Mouse (Mus musculus): ENCODE results near the gene Kremen1.

Kremen1 gene

DNA sequence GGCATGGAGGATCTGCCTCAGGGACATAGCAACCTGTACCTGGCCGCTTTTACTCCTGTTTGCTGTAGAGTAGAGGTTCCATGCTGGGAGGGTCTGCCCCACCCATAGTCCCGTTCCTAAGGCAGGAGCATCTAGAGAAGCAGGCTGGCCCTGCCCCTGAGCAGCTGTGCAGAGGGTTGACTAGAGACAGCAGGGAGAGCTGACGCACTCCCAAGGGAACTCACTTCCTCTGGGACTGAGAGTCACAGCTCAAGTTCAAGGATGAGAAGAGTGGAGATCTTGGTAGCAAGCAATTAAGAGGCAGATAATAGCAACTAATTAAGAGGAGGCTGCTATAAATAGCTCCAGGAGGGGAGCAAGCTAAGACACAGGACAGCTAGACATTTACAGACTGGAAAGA, 88.5 kb downstream of the Kremen1 start:
- WGBS: 61% methylated on average over 3 of the region's 3 CpGs

DNA sequence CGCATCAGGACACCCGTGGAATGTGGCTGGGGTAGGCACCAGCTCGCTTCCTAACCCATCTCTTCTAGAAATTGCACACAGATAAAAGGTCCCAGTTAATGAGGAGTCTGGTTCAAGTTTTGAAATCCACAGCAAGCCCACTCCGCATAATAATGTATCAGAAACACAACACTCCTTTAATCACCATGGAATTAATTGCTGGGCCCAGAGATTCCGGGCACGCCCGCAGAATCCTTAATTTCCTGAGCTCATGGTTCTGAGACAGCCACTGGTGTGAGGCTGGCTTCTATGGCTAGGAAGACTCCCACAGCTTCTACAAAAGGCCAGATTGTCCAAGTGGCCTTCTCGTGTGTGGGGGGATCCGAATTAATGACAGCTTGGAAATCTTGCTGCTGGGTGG, 94.0 kb downstream of the Kremen1 start:
- 67% methylated on average over 9 of the region's 9 CpGs for WGBS

DNA sequence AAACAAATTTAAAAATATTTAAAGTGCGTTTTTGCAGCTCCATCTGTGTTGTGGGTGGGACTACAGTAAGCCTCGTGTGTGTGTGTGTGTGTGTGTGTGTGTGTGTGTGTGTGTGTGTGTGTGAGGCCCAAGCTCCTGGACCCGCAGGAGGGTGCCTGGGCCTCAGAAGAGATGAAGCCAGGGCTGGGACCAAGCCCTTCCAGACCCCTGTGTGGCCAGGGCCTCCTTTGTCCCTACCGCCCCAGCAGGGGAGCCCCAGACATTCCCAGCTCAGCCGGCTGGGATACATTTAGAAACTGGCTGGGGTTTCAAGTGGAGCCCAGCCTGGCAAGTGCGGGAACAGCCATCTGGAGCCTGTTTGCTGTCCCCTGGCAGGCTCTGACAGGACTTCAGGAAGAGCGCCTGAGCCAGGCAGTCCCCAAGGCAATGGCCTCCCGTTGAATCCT, 95.9 kb downstream of the Kremen1 start:
- 20% methylated on average over 8 of the region's 8 CpGs for WGBS

DNA sequence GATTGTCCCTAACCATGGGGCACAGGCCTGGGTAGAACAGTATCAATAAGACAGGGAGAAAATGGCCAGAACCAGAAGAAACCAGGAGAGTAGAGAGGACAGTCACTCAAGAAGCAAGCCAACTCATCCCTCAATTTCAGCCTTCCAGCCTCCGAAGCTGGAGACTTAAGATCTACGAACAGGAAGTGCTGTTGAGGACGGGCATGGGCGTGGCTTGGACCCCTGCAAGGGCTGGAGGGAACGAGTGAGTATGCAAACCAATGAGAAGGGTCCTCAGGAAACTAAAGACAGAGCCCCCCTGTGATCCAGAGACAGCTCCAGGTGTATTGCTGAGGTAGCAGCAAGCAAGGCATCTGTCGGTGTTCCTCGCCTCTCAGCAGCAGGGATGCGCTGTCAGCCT, 97.0 kb downstream of the Kremen1 start:
- WGBS: 71% methylated on average over 8 of the region's 8 CpGs

DNA sequence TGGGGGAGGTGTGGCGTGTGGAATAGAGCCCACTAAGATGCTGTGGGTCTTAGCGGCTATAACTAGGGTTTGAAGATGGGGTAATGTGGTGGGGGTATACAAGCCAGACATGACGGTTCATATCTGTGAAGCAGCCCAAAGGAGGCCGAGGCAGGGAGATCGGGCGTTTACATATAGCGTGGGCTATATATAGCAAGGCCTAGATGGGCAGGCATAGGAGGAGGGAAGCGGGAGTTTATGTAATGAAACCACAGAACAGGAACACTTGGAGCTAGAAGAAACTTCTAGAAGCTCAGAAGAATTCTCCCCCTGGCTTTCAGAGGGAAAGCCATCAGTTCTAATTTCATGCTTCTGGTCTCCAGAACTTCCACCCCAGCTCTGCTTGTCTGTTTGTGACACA, 97.9 kb downstream of the Kremen1 start:
- 71% methylated on average over 8 of the region's 8 CpGs for WGBS

DNA sequence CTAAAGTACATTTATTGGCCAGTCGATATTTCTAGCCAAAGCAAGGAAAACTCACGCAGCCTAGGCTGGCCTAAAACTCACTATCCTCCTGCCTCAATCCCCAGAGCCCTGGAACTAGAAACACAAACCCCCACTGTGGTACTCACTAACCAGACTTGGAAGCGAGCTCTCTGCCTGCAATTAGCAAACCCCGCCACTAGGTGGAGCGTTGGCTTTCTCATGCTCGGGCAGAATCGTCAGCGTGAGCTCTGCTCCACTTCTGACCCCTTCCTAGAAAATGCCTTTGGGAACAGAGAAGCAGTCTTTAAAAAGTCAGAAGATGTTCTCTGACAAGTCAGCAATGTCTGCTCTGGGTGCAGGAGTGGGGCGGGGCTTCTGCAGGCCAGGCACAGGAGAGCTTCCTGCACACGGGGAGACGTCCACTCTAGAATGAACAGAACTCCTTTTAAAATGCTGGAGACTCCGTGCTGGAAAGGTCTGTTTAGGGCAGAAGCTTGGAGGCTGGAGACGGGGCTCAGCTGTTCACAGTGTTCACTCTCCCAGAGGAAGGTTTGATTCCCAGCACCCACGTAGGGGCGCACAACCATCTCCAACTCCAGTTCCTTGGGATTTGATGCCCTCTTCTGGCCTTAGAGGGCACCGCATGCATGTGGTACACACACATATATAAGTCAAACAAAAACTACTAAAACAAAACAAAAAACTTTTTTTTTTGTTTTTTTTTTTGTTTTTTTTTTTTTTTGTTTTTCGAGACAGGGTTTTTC, 100.5 kb downstream of the Kremen1 start:
- WGBS: 70% methylated on average over 17 of the region's 17 CpGs

DNA sequence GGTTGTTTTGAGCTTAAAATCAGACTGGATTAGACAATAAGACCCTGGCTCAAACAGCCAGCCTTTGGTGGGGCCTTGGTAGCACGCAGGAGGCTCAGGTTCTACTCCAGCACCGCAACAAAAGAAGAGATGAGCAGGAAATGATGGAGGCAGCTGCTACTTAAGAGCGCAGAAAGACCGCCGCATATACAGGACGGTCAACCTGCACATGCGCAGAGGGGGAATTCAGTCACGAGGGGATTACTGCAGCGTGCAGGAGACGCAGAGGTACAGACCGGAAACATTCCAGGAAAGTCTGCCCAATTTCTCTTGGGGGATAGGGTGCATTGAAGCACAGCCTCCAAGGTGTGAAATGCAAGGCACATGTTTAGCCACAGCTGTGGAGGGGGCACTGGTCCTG, 103.3 kb downstream of the Kremen1 start:
- WGBS: 94% methylated on average over 11 of the region's 11 CpGs

DNA sequence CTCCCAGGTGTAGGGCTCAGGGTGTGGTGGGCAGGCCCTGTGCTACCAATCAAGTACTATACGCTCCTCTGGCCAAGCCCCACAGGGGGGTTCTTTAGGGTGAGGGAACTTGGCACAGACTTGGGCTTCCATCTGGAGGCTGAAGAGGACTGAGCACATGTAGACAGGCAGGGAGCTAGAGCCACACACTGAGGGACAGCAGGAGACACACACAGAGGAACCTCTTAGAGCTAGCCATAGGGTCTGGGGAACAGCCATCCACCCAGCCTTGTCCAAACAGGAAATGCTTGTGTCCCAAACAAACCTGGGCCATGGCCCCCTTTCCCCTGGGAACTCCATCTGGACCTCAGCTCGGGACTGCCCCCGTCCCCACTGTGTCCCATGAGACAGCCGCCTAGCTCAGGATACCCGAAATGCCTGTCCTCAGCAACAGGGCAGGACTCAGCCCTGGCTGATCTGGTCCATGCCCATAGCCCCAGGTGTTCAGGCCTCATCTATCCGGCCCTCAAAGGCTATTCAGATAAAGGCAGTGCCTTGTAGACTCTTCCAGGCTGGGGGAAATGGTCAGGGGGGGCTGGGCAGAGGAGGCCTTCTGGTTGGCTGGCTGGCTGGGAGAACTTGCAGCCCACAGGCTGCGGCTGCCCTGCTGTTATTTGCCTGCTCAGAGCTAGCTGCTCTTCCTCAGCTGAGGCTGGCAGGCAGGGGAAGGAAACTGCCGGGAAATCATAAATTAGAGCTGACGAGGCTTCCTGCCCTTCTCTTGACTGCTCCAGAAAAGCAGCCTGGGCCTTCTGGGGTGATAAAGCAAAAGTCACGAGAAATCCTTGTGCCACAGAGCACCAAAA, 106.2 kb downstream of the Kremen1 start:
- WGBS: 53% methylated on average over 10 of the region's 10 CpGs

DNA sequence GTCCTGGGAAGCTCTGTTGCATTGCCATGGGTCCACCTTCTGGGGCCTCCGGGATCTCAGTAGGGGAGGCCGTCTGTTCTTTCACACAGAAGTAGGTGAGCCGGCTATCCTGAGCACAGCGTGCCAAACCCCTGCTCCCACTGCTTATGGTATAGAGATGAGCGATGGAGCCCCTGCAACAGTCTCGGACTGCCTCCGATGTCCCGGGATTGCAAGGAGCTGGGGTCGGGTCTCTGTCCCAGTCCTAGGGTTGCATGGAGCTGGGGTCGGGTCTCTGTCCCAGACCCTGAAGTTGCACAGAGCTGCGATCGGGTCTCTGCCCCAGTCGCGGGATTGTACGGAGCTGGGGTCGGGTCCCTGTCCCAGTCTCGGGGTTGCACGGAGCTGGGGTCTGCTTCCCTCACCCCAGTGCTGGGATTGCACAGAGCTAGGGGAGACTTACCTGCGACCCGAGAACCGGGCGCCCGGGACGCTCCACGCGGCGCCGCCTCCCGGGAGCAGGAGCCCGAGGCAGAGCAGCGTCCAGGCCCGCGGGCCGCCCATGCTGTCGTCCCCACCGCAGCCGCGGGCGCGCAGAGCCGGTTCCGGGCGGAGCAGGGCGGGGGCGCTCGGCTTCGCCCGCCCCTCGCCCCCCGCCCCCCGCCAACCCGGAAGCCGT, 109.5 kb downstream of the Kremen1 start, which contains the start of gene Emid1:
Emid1 (minus strand) TSS at position 578 of the 658 bp plus-strand sequence.
- 3% methylated on average over 53 of the region's 53 CpGs for WGBS

DNA sequence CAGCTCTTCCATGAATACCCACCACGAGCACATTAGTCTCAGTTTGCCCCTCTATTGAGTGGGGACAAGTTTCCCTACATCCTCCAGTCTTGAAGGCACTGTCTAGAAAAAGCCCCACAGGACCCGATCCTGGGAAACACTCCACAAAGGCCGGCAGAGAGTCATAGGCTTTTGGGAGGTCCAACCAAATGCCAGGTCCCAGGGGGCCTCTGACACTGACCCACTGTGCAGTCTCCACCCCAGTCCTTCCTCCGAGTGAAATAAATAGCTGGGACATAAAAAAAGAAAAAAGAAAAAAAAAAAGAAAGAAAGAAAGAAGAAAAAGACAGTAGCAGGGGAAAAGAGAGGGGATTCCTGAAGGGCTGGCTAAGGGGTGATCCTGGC, 110.1 kb downstream of the Kremen1 start:
- 54% methylated on average over 4 of the region's 4 CpGs for WGBS

DNA sequence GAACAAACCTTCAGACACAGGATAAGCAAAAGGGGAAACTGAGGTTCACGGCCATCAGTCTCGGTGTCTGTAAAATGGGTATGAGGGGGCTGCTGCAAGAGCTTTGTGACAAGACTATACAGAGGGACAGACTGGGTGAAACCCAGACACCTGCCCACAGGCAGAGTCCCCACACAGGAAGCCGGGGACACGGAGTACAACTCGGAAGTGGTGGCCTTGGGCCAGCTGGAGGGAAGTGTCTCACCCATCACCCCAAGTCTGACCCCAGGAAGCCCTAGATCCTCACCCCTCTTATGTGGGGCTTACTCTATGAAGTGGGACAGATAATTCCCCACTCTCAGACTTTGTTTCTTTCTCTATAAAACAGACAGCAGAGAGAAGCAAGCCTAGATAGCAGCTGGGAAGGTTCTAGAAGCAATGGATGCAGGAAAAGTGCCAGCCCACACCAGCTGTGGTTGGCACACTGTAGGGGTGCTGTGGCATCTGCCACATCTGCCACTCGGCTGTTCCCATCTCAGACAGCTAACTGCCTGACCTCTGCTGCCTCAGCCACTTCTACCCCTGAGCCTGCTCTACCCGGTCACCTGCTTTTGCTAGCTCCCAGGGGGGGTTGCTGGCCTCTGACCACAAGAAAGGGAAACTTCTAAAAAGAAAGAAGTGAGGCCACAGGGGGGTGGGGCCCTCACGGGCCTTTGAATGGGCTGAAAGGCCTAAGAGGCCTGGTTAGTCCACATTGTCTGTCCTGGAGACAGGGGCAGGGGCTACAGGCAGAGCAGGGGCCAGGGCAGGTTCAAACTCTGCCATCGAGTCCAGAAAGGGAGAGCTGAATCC, 110.7 kb downstream of the Kremen1 start:
- 63% methylated on average over 9 of the region's 9 CpGs for WGBS

DNA sequence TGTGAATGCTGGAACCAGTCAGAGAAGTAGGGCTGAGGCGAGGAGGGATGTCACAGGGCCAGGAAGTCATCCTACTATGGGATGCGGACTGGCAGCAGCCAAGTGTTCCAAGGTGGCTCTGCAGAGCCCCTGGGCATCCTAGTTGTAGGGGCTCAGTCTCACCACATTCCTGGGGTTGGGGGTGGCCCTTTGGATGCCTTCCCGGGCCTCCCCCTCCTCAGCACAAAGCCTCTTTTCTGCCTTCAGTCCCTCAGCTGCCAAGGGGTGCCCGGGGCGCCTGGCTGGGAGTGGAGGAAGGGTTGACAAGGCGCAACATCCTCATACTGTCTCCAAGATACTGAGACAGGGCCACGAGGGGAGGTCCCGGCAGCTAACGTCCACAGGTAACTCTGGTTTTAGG, 111.4 kb downstream of the Kremen1 start:
- WGBS: 66% methylated on average over 9 of the region's 9 CpGs

DNA sequence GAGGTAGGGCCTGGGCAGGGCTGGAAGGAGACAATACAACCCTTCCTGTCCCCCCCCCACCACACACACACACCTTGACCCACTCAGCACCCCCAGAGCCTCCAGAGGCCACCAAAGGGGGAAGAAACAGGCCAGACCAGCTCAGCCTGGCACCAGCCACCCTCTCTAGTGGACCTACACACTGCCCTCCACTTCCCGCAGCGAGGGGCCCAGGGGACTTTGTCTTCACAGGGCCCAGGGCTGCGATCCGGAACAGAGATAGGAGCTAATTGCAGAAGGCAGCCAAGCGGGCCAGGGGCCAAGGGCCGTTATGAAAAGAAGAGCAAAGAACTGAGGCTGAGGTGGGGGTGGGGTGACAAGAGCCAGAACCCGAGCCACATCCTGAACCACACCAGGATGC, 112.1 kb downstream of the Kremen1 start:
- WGBS: 62% methylated on average over 7 of the region's 7 CpGs

DNA sequence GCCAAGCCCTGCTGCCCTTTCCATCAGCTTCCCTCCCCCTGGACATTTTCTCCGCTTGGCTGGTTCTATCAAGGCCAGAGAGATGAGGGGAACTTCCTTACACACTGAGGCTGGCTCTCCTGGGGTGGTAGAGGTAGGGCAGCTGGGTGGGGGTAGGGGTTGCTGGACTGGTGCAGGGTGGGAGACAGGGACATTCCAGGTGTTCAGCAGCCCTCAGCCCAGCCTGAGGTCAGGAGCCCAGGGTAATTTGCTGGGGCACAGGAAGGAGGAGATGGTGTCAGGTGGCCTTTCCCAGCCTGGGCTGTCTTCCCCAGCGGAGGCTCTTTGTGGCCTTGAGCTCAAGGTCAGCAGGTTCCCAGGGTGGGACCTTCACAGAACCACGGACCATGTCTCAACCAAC, 115.8 kb downstream of the Kremen1 start:
- 94% methylated on average over 3 of the region's 3 CpGs for WGBS

DNA sequence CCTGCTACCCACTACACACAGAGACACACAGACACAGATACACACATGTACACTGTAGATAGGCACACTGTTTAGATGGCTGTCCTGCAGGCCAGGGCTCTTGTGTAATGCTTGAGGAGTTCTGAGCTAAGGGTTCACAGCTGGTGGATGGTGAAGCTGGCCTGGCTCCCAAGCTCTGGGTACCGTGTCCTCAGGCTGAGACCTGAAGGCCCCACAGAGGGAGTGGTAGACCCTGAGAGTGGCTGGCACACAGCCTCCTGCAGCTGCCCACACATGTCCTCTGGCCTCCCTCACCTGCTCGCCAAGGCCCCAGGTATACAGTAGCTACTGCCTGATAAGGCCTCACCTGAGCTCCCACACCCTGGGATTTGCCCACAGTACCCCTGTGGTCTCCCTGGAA, 119.4 kb downstream of the Kremen1 start:
- WGBS: 84% methylated on average over 2 of the region's 2 CpGs

All from cerebral cortex, adult 2 months (tissue).